Mouse (Mus musculus) CD4-positive, CD25-positive, alpha-beta regulatory T cell, adult 4 months (primary cell): ENCODE measurements around the gene Pik3ca. TPM values are rescaled to one million over a fixed set of nuclear protein-coding genes. Genes with fewer than 3 reads are reported as not detected.

Experiments
- ATAC-seq: one replicate; pipeline ENCODE4 v1.8.0; 2017
- polyA plus RNA-seq, 2 experiments: library from polyadenylated mRNA; unstranded; fragments of 100-300 nt; shearing (Covaris generic); gene quantifications; one replicate each; pipeline ENCODE4 v1.2.1; 2017

Pik3ca gene
- polyA plus RNA-seq, 2 experiments from 2014 or later: 14.1 to 23.2 TPM

- no peak for ATAC-seq
Observed at GRCm38 (mm10) chr3:32505841-32506240, 108.4 kb downstream of the Pik3ca start.

GRCm38 (mm10) chr3:32506366-32507225 is 109.1 kb downstream of the Pik3ca start:
- no peak for ATAC-seq

- peak; percentile 71 for ATAC-seq
Observed at GRCm38 (mm10) chr3:32508666-32509324, 111.3 kb downstream of the Pik3ca start.

GRCm38 (mm10) chr3:32509496-32510374 is 112.3 kb downstream of the Pik3ca start, which contains the start of gene Zfp639:
Gene Zfp639, plus strand, starts transcription at chr3:32510259.
- peak; percentile 12 for ATAC-seq

- peak; percentile 76 for ATAC-seq
Observed at GRCm38 (mm10) chr3:32510375-32511190, 113.1 kb downstream of the Pik3ca start.

- no peak for ATAC-seq
Observed at GRCm38 (mm10) chr3:32511191-32511550, 113.7 kb downstream of the Pik3ca start.

GRCm38 (mm10) chr3:32512686-32513284 is 115.3 kb downstream of the Pik3ca start:
- ATAC-seq: no peak

- no peak for ATAC-seq
Observed at GRCm38 (mm10) chr3:32513528-32513927, 116.1 kb downstream of the Pik3ca start.

Other genes with a start within 250 kb of the Pik3ca start
- 1 to 10 TPM; 4.4 to 4.7 TPM for gene Zmat3, start 31.7 kb upstream of the Pik3ca start, polyA plus RNA-seq
- under 1 TPM; 0.60 to 0.81 TPM for gene Kcnmb3, start 94.6 kb downstream of the Pik3ca start, polyA plus RNA-seq
- gene Zfp639, start 112.6 kb downstream of the Pik3ca start, polyA plus RNA-seq: 10 to 100 TPM; 27.6 to 28.4 TPM
- 10 to 100 TPM; 10.2 to 12.0 TPM for gene Mfn1, start 131.8 kb downstream of the Pik3ca start, polyA plus RNA-seq
- 10 to 100 TPM in 1 of 2 experiments, 1 to 10 TPM in 1; 9.5 to 11.0 TPM for gene Gnb4, start 218.9 kb downstream of the Pik3ca start, polyA plus RNA-seq